Mouse (Mus musculus) liver, embryonic 16.5 days (tissue): ENCODE results near the gene Dhrs1. TPM values are rescaled to one million over a fixed set of nuclear protein-coding genes. Genes with fewer than 3 reads are reported as not detected.
A peak's percentile ranks its signal among the peaks of the same experiment; 100 is the strongest.

ENCODE experiments used
- ATAC-seq: fragments of 200-750 bp; cut with Nextera tagmentation; 2 replicates; pipeline ENCODE4 v1.8.0; 2017; ENCODE audit warnings: low read depth, mild to moderate bottlenecking, moderate number of reproducible peaks, moderate library complexity
- H3K27ac ChIP-seq: fragments of 300-500 bp; sonication (generic); 2 replicates; pipeline ENCODE4 v1.5.1; 2014; ENCODE audit warnings: mild to moderate bottlenecking, low read length
- H3K27me3 ChIP-seq: fragments of 300-500 bp; sonication (generic); 2 replicates; pipeline ENCODE4 v1.6.1; 2014; ENCODE audit warnings: low read depth, low read length, mixed read lengths; ENCODE audit not compliant: control insufficient read depth, insufficient read depth
- H3K36me3 ChIP-seq: fragments of 300-500 bp; sonication (generic); 2 replicates; pipeline ENCODE4 v1.6.1; 2014; ENCODE audit warnings: mild to moderate bottlenecking; ENCODE audit not compliant: control insufficient read depth, insufficient read depth
- H3K4me1 ChIP-seq: fragments of 300-500 bp; sonication (generic); 2 replicates; pipeline ENCODE4 v1.6.1; 2014; ENCODE audit warnings: low read depth, low read length, mixed read lengths; ENCODE audit not compliant: control insufficient read depth
- H3K4me2 ChIP-seq: fragments of 300-500 bp; sonication (generic); 2 replicates; pipeline ENCODE4 v1.6.1; 2014; ENCODE audit warnings: low read depth, low read length, mixed read lengths
- H3K4me3 ChIP-seq: fragments of 300-500 bp; sonication (generic); 2 replicates; pipeline ENCODE4 v1.5.1; 2014; ENCODE audit warnings: low read depth, mild to moderate bottlenecking, low read length
- H3K9ac ChIP-seq: fragments of 300-500 bp; sonication (generic); 2 replicates; pipeline ENCODE4 v1.6.1; 2014; ENCODE audit warnings: low read depth, low read length
- H3K9me3 ChIP-seq: fragments of 300-500 bp; sonication (generic); replicated peaks from 2 replicates; pipeline ENCODE4 v1.6.1; 2016; ENCODE audit warnings: low read length; ENCODE audit not compliant: control insufficient read depth
- WGBS: fragments of 180-500 bp; shearing (Covaris S2); extraction: QIAGEN DNeasy Blood & Tissue Kit; methylation state at CpG from one replicate; pipeline ENCODE4 v1.1.7; 2014; ENCODE audit not compliant: insufficient replicate concordance; 5-methylcytosine and 5-hydroxymethylcytosine counted together
- polyA plus RNA-seq: library from polyadenylated mRNA; unstranded; fragments of >200 nt; fragmentation: Nextera tagmentation; extraction: Ambion mirVana; gene quantifications from 2 replicates; pipeline ENCODE4 v1.2.1, GENCODE M21; 2015

The Dhrs1 gene
- polyA plus RNA-seq, 1 experiment from 2014 or later = 43.5 TPM

GRCm38 (mm10) chr14:55721076-55721475 is 24.4 kb downstream of the Dhrs1 start:
- H3K27me3 ChIP-seq = no peaks in the 10 kb centered on the region
- H3K9me3 ChIP-seq = no peaks in the 10 kb centered on the region
- H3K4me3 ChIP-seq = peak overlapping the region; percentile 77; the same call in 1 of the 2 replicates
- ATAC-seq = peak; percentile 19
- 68% methylated on average over 6 of the region's 6 CpGs for WGBS
- H3K9ac ChIP-seq = no peak overlapping the region
- H3K4me2 ChIP-seq = peak overlapping the region; percentile 80
- peaks cover 29% of the 10 kb centered on the region for H3K4me1 ChIP-seq
- H3K36me3 ChIP-seq = no peaks in the 10 kb centered on the region; the same call in 1 of the 2 replicates
- H3K27ac ChIP-seq = 0 out of 2 replicates have a peak overlapping the region, but pooled peaks have one; percentile 0

GRCm38 (mm10) chr14:55720666-55721065 is 24.8 kb downstream of the Dhrs1 start:
- H3K4me2 ChIP-seq = no peak overlapping the region
- 0 out of 2 replicates have a peak overlapping the region, but pooled peaks have one; percentile 0 for H3K27ac ChIP-seq
- ATAC-seq = no peak
- WGBS = 81% methylated on average over 12 of the region's 12 CpGs
- H3K27me3 ChIP-seq = no peaks in the 10 kb centered on the region
- no peaks in the 10 kb centered on the region; the same call in 1 of the 2 replicates for H3K36me3 ChIP-seq
- H3K9ac ChIP-seq = no peak overlapping the region
- no peak overlapping the region for H3K4me3 ChIP-seq
- H3K9me3 ChIP-seq = no peaks in the 10 kb centered on the region
- H3K4me1 ChIP-seq = peaks cover 29% of the 10 kb centered on the region

- no peaks in the 10 kb centered on the region for H3K9me3 ChIP-seq
- H3K4me2 ChIP-seq = no peak overlapping the region
- H3K4me1 ChIP-seq = peaks cover 30% of the 10 kb centered on the region
- H3K9ac ChIP-seq = no peak overlapping the region
- H3K36me3 ChIP-seq = no peaks in the 10 kb centered on the region; the same call in 1 of the 2 replicates
- WGBS = 72% methylated on average over 6 of the region's 6 CpGs
- no peak overlapping the region for H3K27ac ChIP-seq
- no peak for ATAC-seq
- no peaks in the 10 kb centered on the region for H3K27me3 ChIP-seq
- H3K4me3 ChIP-seq = no peak overlapping the region
Observed at GRCm38 (mm10) chr14:55719737-55720136, 25.8 kb downstream of the Dhrs1 start.

GRCm38 (mm10) chr14:55716884-55717283 is 28.6 kb downstream of the Dhrs1 start:
- ATAC-seq = no peak
- Histone ChIP-seq H3K36me3 (no peaks in the 10 kb centered on the region; the same call in 1 of the 2 replicates), H3K4me1 (peaks cover 22% of the 10 kb centered on the region), H3K4me3 (no peak overlapping the region), H3K9ac (no peak overlapping the region), H3K27ac (no peak overlapping the region), H3K27me3 (no peaks in the 10 kb centered on the region; the same call in 1 of the 2 replicates), H3K4me2 (no peak overlapping the region), H3K9me3 (no peaks in the 10 kb centered on the region)
- WGBS = 69% methylated on average over 8 of the region's 8 CpGs

DNA sequence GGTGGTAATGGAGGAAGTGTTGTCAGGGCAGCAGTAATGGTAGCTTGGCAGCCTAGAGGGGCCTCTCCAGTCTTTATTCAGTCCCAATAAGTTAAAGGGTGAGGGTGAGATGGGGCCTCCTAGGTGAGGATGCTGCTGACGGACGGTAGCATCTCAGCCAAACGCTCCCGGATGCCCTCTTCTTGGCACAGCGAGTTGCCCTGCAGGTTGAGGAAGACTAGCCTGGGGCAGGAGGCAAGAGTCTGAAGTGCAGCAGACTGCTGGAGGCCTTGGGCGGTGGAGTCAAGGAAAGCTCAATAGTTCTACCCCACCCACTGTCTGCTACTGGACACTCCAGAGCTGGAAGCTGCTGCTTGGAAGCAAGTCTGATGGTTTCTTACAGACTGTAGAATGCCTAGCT is 29.2 kb downstream of the Dhrs1 start:
- Histone ChIP-seq H3K4me2 (no peak overlapping the region), H3K27me3 (no peaks in the 10 kb centered on the region; the same call in 1 of the 2 replicates), H3K4me1 (peaks cover 17% of the 10 kb centered on the region), H3K9me3 (no peaks in the 10 kb centered on the region), H3K9ac (no peak overlapping the region), H3K36me3 (no peaks in the 10 kb centered on the region; the same call in 1 of the 2 replicates), H3K4me3 (no peak overlapping the region), H3K27ac (no peak overlapping the region)
- 83% methylated on average over 6 of the region's 6 CpGs for WGBS
- no peak for ATAC-seq

GRCm38 (mm10) chr14:55714893-55715292 is 30.6 kb downstream of the Dhrs1 start:
- Histone ChIP-seq H3K4me3 (no peak overlapping the region), H3K4me2 (no peak overlapping the region), H3K9me3 (no peaks in the 10 kb centered on the region), H3K9ac (no peak overlapping the region), H3K4me1 (peaks cover 16% of the 10 kb centered on the region), H3K36me3 (no peaks in the 10 kb centered on the region; the same call in 1 of the 2 replicates), H3K27ac (no peak overlapping the region), H3K27me3 (no peaks in the 10 kb centered on the region; the same call in 1 of the 2 replicates)
- 28% methylated on average over 6 of the region's 6 CpGs for WGBS
- ATAC-seq = no peak

DNA sequence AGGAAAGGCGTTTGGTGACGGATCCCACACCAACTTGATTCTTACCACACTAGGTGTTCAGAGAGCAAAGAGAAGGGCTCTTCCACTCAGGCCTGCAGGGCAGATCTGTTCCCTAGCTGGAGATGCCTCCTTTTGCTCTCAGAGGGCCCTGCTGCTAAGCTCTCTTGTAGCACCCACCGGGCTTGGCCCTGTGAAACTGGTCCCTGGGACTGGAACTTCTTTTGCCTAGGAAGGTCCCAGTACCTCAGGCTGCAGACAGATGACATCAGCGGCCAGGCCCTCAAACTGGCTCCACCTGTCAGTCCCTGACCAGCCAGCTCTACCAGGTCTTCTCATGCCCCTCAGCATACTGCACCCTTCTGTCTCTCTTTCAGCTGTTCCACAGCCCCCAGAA is 31.8 kb downstream of the Dhrs1 start, which contains the start of gene Tgm1:
TSS of gene Tgm1 (minus strand) at position 198 of the 394 bp plus-strand sequence.
- Histone ChIP-seq H3K4me1 (peaks cover 16% of the 10 kb centered on the region), H3K36me3 (no peaks in the 10 kb centered on the region; the same call in 1 of the 2 replicates), H3K27me3 (no peaks in the 10 kb centered on the region; the same call in 1 of the 2 replicates), H3K27ac (no peak within 1 kb of the TSS), H3K4me2 (peak within 1 kb of the TSS; percentile 62), H3K9me3 (no peaks in the 10 kb centered on the region), H3K4me3 (peak within 1 kb of the TSS; percentile 52), H3K9ac (peak within 1 kb of the TSS; percentile 40; the same call in 1 of the 2 replicates)
- ATAC-seq = no peak
- WGBS = 18% methylated on average over 4 of the region's 4 CpGs

DNA sequence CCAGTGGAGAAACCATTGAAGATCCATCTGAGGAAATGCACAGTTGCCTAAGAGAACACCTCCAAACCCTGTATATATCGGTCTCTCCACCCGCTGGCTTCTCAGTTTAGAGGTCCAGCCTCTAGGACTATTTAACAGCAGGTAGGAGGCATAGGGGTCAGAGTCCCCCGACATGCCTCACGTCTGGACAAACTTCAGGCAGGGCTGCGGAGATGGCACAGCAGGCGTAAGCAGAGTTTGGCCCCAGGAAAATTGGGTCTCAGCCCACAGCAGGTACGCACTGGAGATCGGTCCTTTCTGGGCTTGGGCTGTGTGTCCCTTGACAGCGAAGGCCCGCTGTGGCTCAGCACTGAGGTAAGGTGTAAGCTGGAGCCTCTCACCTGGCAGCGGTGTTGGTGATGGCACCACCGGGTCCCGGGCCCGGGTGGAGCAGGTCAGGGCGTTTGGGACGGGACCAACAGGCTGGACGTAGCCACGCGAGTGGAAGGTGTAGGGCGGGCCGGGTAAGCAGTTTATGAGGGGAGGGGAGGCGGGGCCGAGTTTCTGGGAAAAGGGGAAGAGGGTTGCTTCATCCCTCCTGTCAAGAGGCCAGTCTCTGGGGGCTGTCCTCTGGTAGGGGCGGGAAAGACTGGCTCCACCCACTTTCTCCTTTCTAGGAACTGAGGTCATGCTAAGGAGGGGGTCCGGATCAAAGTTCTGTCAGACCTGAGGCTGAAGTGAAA is 32.3 kb downstream of the Dhrs1 start:
- Histone ChIP-seq H3K27me3 (no peaks in the 10 kb centered on the region; the same call in 1 of the 2 replicates), H3K36me3 (no peaks in the 10 kb centered on the region; the same call in 1 of the 2 replicates), H3K9ac (peak overlapping the region; percentile 40; the same call in 1 of the 2 replicates), H3K4me1 (peaks cover 16% of the 10 kb centered on the region), H3K4me2 (peak overlapping the region; percentile 62), H3K27ac (no peak overlapping the region), H3K9me3 (no peaks in the 10 kb centered on the region), H3K4me3 (peak overlapping the region; percentile 52)
- ATAC-seq = peak; percentile 70
- WGBS = 10% methylated on average over 25 of the region's 25 CpGs

DNA sequence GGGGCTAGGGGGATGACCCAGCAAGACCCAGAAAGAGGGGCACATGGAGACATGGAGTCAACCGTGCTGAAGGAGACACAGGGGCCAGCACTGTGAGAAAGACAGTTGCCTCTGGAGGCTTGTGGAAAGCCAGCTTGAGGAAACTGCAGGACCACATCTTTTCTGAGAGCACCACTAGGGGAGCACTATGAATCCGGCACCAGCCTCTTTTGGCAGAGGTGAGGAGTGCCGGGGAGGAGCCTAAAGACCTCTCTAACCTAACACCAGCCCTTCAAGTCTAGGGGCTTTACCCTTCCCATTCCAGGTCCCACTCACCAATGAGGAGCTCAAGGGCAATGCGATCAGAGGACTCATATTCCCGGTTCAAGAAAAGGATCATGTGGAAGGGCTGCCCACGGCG is 33.7 kb downstream of the Dhrs1 start:
- ATAC-seq = no peak
- Histone ChIP-seq H3K27me3 (no peaks in the 10 kb centered on the region; the same call in 1 of the 2 replicates), H3K27ac (no peak overlapping the region), H3K9me3 (no peaks in the 10 kb centered on the region), H3K4me1 (peaks cover 23% of the 10 kb centered on the region), H3K4me2 (no peak overlapping the region), H3K9ac (no peak overlapping the region), H3K36me3 (no peaks in the 10 kb centered on the region), H3K4me3 (no peak overlapping the region)
- 66% methylated on average over 7 of the region's 7 CpGs for whole genome bisulfite sequencing
